Mouse (Mus musculus) heart, embryonic 10.5 days (tissue): ENCODE results near the gene Acta1. TPM values are rescaled to one million over a fixed set of nuclear protein-coding genes. Genes with fewer than 3 reads are reported as not detected.

ENCODE experiments used
- DNase-seq: peaks from one replicate; pipeline ENCODE4 v3.0.0-alpha.2; 2017; ENCODE audit warnings: low spot score
- H3K27ac ChIP-seq: fragments of 300-500 bp; sonication (generic); 2 replicates; pipeline ENCODE4 v1.5.1; 2016; ENCODE audit warnings: mild to moderate bottlenecking
- H3K27me3 ChIP-seq: fragments of 300-500 bp; sonication (generic); 2 replicates; pipeline ENCODE4 v1.6.1; 2016; ENCODE audit warnings: mild to moderate bottlenecking; ENCODE audit not compliant: poor library complexity, insufficient read depth, severe bottlenecking
- H3K36me3 ChIP-seq: fragments of 300-500 bp; sonication (generic); 2 replicates; pipeline ENCODE4 v1.6.1; 2016; ENCODE audit warnings: mild to moderate bottlenecking, moderate library complexity
- H3K4me1 ChIP-seq: fragments of 300-500 bp; sonication (generic); 2 replicates; pipeline ENCODE4 v1.6.1; 2016; ENCODE audit warnings: mild to moderate bottlenecking
- H3K4me3 ChIP-seq: fragments of 300-500 bp; sonication (generic); 2 replicates; pipeline ENCODE4 v1.5.1; 2016; ENCODE audit warnings: mild to moderate bottlenecking, moderate library complexity
- H3K9me3 ChIP-seq: fragments of 300-500 bp; sonication (generic); 2 replicates; pipeline ENCODE4 v1.6.1; 2016; ENCODE audit warnings: mild to moderate bottlenecking, moderate library complexity
- WGBS: fragments of 180-500 bp; shearing (Covaris S2); methylation state at CpG from one replicate; pipeline ENCODE4 v1.1.7; 2016; 5-methylcytosine and 5-hydroxymethylcytosine counted together
- polyA plus RNA-seq: library from polyadenylated mRNA; unstranded; fragments of >200 nt; fragmentation: Nextera tagmentation; extraction: Ambion mirVana; gene quantifications from 2 replicates; pipeline ENCODE4 v1.2.1, GENCODE M21; 2016

Gene Acta1
- 630 and 944 TPM in 2 replicates for polyA plus RNA-seq

DNA sequence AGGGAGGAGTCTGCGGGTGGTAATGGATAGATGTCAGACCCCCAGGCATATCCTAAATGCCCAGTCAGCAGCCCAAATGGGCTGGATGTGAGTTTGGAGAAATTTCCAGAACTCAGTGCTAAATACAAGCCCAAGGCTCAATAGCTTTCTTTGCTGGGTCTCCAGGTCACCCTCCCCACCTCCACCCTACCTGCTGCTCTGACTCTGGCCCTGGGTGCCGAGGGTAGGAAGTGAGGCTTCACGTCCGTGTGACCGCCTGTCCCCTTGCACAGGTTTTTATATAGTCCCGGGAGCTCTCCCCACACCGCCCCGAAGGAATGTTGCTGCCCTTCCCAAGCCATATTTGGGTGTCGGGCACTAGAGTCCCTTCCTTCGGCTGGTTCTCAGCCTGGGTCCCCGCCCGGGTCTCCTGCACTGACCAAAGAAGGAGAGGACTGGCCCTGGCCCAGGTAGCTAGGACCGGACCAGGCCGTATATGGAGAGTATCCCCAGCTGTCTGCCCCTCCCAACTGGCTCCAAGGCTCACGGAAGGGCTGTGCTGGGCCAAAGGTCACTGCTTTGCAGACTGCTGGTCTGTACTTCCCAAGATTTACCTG, at the start of gene Acta1:
Acta1 (minus strand) TSS at position 250 of the 596 bp plus-strand sequence.
- Histone ChIP-seq H3K4me3 (peak within 1 kb of the TSS; percentile 45), H3K9me3 (no peaks in the 10 kb centered on the region), H3K4me1 (peaks cover 43% of the 10 kb centered on the region), H3K27me3 (peaks cover 70% of the 10 kb centered on the region), H3K36me3 (peaks cover 16% of the 10 kb centered on the region; the same call in 1 of the 2 replicates), H3K27ac (peak within 1 kb of the TSS; percentile 69)
- WGBS: 12% methylated on average over 15 of the region's 15 CpGs
- DNase-seq: no peak

- Histone ChIP-seq H3K36me3 (peaks cover 81% of the 10 kb centered on the region), H3K4me1 (no peaks in the 10 kb centered on the region), H3K27me3 (no peaks in the 10 kb centered on the region), H3K27ac (no peak overlapping the region), H3K9me3 (no peaks in the 10 kb centered on the region), H3K4me3 (no peak overlapping the region)
- 89% methylated on average over 7 of the region's 7 CpGs for WGBS
- no peak for DNase-seq
These were observed 34.5 kb upstream of the Acta1 start for GRCm38 (mm10) chr8:123929026-123929425.

GRCm38 (mm10) chr8:123925671-123926070, 31.1 kb upstream of the Acta1 start:
- no peaks in the 10 kb centered on the region for H3K27me3 ChIP-seq

DNA sequence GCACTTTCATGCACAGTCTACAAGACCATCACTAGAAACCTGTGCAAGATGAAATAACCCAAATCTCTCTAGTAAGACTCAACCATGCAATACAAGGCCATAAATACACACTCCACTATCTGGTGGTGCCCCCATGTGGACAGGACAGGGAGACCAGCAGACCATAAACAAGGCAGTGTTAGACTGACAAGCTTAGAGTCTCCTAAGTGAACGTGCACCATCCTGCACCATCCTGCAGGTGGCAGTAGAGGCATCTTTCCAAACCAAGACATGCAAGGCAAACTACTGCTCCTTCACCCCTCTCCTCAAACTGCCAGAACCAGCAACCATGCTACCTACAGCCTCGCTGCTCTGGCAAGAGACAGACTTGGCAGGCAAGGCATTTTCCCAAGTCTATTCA, 30.2 kb upstream of the Acta1 start:
- Histone ChIP-seq H3K9me3 (no peaks in the 10 kb centered on the region), H3K4me3 (no peak overlapping the region), H3K27ac (no peak overlapping the region), H3K4me1 (no peaks in the 10 kb centered on the region), H3K27me3 (no peaks in the 10 kb centered on the region), H3K36me3 (peaks cover 84% of the 10 kb centered on the region)
- peak; percentile 87 for DNase-seq
- WGBS: 13% methylated on average over 2 of the region's 2 CpGs

More at GRCm38 (mm10) chr8:123925671-123926070, 31.1 kb upstream of the Acta1 start:
- 90% methylated on average over 3 of the region's 3 CpGs for WGBS
- H3K27ac ChIP-seq: no peak overlapping the region
- no peak overlapping the region for H3K4me3 ChIP-seq
- no peaks in the 10 kb centered on the region for H3K4me1 ChIP-seq
- peaks cover 84% of the 10 kb centered on the region for H3K36me3 ChIP-seq
- no peaks in the 10 kb centered on the region for H3K9me3 ChIP-seq
- DNase-seq: no peak

DNA sequence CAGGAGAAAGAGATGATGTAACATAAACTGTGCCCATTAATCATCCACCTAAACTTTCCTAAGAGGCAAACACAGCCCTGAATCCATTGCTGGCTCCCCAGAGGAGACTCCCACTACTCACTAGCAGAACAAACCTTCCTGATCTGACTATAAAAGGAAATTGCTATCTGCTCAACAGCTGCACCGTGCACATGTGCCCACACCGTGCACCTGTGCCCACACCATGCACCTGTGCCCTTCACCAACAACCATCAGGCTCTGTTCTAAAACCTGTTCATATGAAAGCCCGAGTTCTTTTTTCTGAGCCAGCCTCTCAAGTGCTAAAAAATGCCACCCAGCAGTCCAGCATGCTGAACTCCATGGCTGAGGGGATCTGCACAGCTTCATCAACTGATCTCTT, 20.1 kb upstream of the Acta1 start:
- peaks cover 97% of the 10 kb centered on the region for H3K36me3 ChIP-seq
- WGBS: 95% methylated on average over 3 of the region's 3 CpGs

DNA sequence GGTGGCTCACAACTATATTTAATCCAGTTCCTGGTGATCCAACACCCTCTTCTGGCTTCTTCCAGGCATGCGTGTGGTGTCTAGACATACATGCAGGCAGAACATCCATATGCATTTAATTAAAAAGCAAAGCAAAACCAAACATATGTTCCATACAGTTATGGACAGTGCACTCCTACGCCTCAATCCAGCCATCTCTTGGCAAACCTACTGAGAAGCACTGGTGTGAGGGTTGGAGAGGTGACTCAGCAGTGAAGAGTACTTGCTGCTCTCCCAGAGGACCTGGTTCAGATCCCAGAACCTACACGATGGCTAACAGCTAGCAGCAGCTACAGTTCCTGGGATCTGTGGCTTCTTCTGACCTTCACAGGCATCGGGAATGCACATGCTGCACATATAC, 17.7 kb upstream of the Acta1 start:
- Histone ChIP-seq H3K36me3 (peaks cover 97% of the 10 kb centered on the region), H3K27ac (no peak overlapping the region), H3K9me3 (no peaks in the 10 kb centered on the region), H3K27me3 (no peaks in the 10 kb centered on the region), H3K4me1 (no peaks in the 10 kb centered on the region), H3K4me3 (no peak overlapping the region)
- 89% methylated on average over 4 of the region's 4 CpGs for WGBS
- DNase-seq: no peak

More for the DNA sequence above, 20.1 kb upstream of the Acta1 start:
- H3K4me3 ChIP-seq: no peak overlapping the region
- H3K4me1 ChIP-seq: no peaks in the 10 kb centered on the region
- no peak overlapping the region for H3K27ac ChIP-seq
- no peaks in the 10 kb centered on the region for H3K9me3 ChIP-seq
- no peak for DNase-seq
- no peaks in the 10 kb centered on the region for H3K27me3 ChIP-seq

- H3K27me3 ChIP-seq: no peaks in the 10 kb centered on the region
- no peak overlapping the region for H3K4me3 ChIP-seq
- no peak for DNase-seq
- whole genome bisulfite sequencing: 91% methylated on average over 6 of the region's 6 CpGs
- H3K4me1 ChIP-seq: no peaks in the 10 kb centered on the region
- peaks cover 94% of the 10 kb centered on the region for H3K36me3 ChIP-seq
- no peaks in the 10 kb centered on the region for H3K9me3 ChIP-seq
- H3K27ac ChIP-seq: no peak overlapping the region
These were observed 13.1 kb upstream of the Acta1 start for GRCm38 (mm10) chr8:123907604-123908003.

DNA sequence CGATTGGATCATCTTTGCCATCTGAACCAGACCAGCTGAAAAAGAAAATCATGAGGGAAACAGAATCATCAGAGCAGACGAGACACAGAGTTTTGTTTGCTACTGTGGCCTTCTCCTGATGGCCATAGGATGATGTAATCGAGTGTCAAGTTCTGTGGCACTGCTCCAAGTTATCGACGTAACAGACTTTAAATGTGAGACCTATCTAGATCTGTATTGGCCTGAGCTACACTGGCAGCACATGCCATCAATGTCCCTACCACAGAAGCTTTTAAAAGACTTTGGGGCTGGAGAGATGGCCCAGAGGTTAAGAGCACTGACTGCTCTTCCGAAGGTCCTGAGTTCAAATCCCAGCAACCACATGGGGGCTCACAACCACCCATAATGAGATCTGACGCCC, 8.1 kb upstream of the Acta1 start:
- Histone ChIP-seq H3K4me3 (no peak overlapping the region), H3K4me1 (no peaks in the 10 kb centered on the region), H3K36me3 (peaks cover 84% of the 10 kb centered on the region), H3K9me3 (no peaks in the 10 kb centered on the region), H3K27me3 (no peaks in the 10 kb centered on the region), H3K27ac (no peak overlapping the region)
- WGBS: 89% methylated on average over 7 of the region's 7 CpGs
- no peak for DNase-seq

DNA sequence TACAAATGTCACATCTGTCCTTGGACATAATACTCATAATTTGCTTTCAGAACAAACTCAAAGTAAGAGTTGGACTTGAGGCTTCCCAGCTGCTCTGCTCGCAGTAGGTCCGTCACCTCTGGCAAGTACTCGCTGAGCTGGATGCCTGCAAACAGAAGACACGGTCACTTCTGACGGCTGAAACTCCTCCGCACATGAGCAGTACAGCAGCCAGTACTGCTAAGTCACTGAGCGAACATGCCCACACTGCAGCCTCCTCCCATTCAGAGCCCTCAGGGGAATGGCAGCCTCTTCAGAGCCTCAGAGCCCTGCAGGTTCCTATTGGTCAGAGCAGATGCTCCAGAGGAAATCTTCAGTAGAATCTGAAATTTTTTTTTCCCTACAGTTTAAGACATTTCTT, 4.8 kb upstream of the Acta1 start:
- Histone ChIP-seq H3K9me3 (no peaks in the 10 kb centered on the region), H3K27ac (no peak overlapping the region), H3K4me1 (peaks cover 15% of the 10 kb centered on the region), H3K27me3 (peaks cover 28% of the 10 kb centered on the region), H3K36me3 (peaks cover 59% of the 10 kb centered on the region), H3K4me3 (no peak overlapping the region)
- WGBS: 91% methylated on average over 7 of the region's 7 CpGs
- DNase-seq: no peak

DNA sequence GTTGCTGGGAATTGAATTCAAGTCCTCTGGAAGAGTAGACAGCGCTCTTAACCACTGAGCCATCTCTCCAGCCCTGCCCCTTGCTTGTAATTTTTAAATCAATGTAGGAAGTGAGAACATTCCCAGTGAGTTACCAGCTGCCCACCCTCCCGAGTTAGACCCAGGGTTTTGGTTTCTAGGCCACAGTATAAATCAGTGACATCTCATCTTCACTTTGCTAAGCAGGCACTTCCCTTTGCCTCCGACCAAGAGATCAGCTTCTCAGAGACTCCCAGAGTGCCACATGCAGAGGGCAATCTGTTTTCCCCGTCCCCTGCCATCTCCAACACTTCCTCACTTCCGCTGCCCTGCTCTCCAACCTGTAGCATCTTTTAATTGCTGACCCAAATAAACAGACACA, 4.0 kb upstream of the Acta1 start:
- no peaks in the 10 kb centered on the region for H3K9me3 ChIP-seq
- peaks cover 51% of the 10 kb centered on the region for H3K36me3 ChIP-seq
- H3K4me1 ChIP-seq: peaks cover 22% of the 10 kb centered on the region
- H3K27me3 ChIP-seq: peaks cover 36% of the 10 kb centered on the region
- H3K4me3 ChIP-seq: no peak overlapping the region
- no peak overlapping the region for H3K27ac ChIP-seq
- 81% methylated on average over 5 of the region's 5 CpGs for WGBS
- no peak for DNase-seq

DNA sequence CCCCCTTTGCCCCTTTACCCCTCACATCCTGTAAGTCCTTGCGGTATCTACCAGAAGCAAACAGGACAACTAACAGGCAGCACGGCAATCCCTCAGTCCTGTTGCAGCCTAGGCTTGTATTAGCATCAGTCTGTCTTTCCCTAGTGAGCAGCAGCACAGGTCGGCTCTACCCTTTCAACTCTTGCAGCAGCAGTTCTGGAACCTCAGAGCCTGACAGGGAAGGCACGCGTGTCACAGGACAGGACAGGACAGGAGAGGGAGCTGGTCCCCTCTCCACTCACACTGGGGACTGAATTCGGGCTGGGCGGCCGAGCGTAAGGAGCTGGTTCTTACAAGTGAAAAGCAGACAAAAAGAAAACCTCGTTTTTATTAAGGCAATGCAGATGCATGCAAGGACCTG, 2.2 kb upstream of the Acta1 start:
- Histone ChIP-seq H3K4me3 (no peak overlapping the region), H3K36me3 (peaks cover 36% of the 10 kb centered on the region), H3K27ac (no peak overlapping the region), H3K27me3 (peaks cover 54% of the 10 kb centered on the region), H3K9me3 (no peaks in the 10 kb centered on the region), H3K4me1 (peaks cover 39% of the 10 kb centered on the region)
- WGBS: 53% methylated on average over 10 of the region's 10 CpGs
- DNase-seq: no peak

- Histone ChIP-seq H3K27ac (no peak overlapping the region), H3K4me3 (no peak overlapping the region), H3K27me3 (peaks cover 58% of the 10 kb centered on the region), H3K36me3 (peaks cover 32% of the 10 kb centered on the region), H3K9me3 (no peaks in the 10 kb centered on the region), H3K4me1 (peaks cover 43% of the 10 kb centered on the region)
- 53% methylated on average over 14 of the region's 14 CpGs for WGBS
- DNase-seq: no peak
These were observed 1.8 kb upstream of the Acta1 start for GRCm38 (mm10) chr8:123896366-123896761.

- Histone ChIP-seq H3K27ac (no peak overlapping the region), H3K36me3 (peaks cover 26% of the 10 kb centered on the region), H3K9me3 (no peaks in the 10 kb centered on the region), H3K27me3 (peaks cover 63% of the 10 kb centered on the region), H3K4me1 (peaks cover 43% of the 10 kb centered on the region), H3K4me3 (no peak overlapping the region)
- 59% methylated on average over 9 of the region's 9 CpGs for WGBS
- no peak for DNase-seq
These were observed 1.3 kb upstream of the Acta1 start for GRCm38 (mm10) chr8:123895680-123896365.
